Mouse (Mus musculus): ENCODE measurements around the gene Galnt18.

Gene Galnt18

GRCm38 (mm10) chr7:111713828-111714600 lies 65.8 kb downstream of the Galnt18 start:
- no peak for DNase-seq (ENCODE audit: low spot score in 2 of 2)

DNA sequence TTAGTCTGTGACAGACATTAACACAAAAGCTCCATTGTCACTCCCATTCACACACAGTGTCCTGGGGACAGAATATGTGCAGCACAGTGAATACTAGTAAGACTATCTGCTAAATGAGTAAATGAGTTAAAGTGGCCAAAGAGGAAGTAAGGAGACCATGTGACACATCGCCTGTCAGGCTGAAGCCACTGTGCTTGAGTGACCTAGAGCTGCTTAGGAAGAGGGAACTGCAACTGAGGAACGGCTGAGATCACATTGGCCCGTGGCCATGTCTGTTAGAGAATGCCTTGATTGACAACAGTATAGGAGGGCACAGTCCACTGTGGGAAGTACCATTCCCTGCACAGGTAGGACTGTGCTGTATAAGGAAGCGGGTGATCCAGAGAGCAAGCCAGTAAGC lies 67.0 kb downstream of the Galnt18 start:
- DNase-seq (ENCODE audit: low spot score in 2 of 2): no peak

DNA sequence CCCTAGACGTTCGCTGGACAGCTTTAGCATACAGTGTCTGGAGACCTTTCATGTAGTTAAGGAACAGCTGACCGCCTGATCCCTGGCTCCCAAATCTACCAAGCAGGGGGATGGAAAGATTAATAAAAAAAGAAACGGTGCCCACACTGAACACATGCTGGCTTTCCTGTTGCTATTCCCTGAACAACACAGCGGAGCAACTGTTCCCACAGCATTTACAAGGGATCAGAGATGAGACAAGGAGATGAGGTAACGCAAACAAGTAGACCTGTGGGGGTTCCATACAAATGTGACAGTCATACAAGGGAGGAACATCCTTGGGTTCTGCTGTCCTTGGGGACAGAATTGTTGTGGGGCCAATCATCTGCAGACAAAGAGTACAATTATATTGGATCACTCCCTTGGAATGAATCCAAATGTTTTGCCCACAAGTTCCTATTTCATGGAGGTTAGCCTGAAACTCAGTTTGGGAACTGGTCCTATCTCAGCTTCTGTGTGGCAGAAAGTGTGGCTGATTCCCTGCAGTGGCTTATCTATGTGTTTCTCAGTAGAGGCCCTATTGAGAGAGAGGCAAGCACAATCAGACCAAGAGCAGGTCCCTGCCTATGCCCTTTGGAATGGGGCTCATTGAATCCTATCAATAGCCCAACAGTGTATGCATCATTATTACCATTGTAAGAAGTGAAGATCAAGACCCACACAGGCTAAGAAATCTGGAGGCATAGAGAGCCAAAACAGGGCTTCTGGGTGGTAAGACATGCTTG lies 68.5 kb downstream of the Galnt18 start:
- DNase-seq (ENCODE audit: low spot score in 2 of 2): no peak

DNA sequence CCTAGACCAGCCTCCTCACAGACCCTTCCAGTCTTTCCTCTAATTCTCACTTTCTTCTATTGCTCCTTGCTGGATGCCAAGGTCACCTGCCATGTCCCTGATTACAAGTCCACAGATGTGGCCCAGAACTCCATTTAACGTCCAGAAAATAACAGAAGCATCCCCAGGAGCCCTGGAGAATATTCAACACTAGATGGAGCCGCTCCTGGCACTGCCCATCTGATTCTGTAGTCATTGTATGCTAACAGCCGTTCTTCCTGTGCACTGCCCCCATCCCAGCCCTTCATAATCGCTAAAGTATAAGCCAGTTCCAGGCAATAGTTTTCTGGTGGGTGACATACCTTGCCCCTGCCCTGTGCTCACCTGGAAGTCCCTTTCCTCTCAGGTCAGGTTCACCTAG lies 69.5 kb downstream of the Galnt18 start:
- no peak for DNase-seq (ENCODE audit: low spot score in 2 of 2)

DNA sequence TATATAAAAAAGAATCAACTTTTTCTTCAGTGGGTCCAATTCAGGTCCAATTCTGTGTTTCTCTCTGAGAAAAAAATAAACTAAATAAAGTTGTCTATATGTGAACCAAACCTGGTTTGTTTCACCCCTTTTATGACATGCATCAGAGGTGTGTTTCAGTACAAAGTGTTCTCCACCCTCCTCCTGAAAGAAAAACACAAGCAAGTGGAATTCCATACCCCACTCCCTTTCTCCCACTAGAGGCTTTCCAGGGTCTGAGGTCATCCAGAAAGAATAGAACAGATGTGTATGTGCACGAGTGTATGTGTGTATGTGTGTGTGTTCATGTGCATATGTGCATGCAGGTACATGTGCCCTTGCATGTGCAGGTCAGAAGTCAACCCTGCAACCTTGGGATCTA lies 71.2 kb downstream of the Galnt18 start:
- DNase-seq (ENCODE audit: low spot score in 2 of 2): no peak

DNA sequence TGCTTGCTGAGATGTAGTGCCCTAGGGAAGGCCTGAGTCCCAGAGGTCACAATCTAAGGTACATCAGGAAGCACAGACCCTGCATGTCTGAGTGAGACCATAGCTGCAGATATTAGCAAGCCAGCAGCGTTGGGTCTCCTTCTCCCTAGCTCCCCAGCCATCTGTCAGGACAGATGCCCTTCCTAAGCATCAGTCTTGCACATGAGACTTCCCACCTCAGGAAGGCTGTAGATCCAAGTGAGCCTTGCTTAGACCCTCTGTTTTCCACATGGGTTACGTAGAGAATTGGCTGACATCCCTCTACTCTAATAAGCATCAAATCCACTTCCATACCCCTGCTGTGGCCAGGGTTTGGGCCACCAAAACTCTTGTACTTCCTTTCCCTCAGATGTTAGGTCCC lies 76.8 kb downstream of the Galnt18 start:
- no peak for DNase-seq (ENCODE audit: low spot score in 2 of 2)

DNA sequence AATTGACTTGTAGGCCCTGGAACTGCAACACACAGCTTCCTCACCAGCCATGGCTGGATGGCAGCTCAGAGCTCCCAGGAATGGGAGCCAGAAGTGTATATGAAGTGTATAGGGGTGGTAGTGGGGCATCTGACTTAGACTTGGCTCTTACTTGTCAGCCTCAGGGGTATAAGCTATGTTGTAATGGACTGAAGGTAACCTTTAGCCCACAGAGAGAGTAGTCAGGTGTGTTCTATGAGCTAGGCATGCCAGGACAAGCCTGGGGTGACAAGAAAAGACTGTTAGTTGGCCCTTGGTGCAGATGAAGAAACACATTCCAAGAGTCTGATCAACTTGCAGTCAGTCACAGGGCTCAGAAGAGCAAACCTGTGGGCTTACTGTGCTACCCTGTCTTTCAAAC lies 78.0 kb downstream of the Galnt18 start:
- no peak for DNase-seq (ENCODE audit: low spot score in 2 of 2)

- DNase-seq (ENCODE audit: low spot score in 2 of 2): no peak
Observed at GRCm38 (mm10) chr7:111699446-111699845, 80.3 kb downstream of the Galnt18 start.

GRCm38 (mm10) chr7:111696226-111696625 lies 83.6 kb downstream of the Galnt18 start:
- DNase-seq (ENCODE audit: low spot score in 2 of 2): no peak

DNA sequence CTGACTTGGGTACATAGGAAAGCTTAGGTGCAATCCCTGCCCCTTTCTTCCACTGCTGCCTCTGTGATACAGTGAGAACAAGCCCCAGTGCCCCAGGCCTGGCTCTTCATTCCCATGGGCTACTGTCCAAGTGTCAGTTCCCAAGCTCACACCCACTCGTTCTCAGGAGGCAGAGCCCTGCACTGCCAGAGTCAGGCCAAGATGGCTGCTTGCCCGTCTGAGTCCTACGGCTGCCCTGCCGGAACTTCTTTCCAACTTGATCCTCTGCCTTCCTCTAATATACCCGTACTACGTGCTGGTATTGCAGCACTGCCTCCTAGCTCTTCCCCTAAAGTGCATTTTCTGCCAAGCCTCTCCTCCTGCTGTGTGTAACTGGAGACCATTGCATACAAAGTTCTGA lies 85.5 kb downstream of the Galnt18 start:
- DNase-seq (ENCODE audit: low spot score in 2 of 2): peak; percentile 65 to 67

DNA sequence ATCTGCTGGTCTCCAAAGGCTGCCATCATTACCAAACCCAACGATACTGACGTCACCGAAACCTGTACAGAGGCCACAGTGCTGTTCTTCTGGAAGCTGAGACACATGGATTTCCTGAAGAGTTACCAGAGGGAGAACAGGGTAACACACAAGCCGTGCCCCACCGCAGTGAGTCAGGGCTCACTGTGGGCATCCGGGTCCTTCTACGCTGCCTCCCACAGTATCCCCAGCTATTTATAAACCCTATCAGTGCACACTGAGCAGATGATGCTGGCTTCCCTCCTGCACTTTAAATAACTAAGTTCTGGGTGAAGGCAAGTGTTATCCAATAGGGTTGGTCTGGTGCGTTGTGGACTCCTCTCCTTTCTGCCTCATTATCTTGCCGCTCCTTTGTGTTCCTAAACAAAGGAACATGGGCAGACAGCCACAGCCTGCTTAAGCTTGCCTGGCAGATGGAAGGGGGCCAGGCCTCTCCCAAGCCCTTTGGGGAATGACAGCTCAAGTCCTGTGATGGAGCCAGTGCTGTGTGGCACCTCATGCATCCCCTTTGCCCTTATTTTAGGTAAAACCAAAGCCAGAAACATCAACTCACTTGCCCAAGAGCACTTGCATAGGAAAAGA lies 87.0 kb downstream of the Galnt18 start:
- peak; percentile 77 for DNase-seq (ENCODE audit: low spot score in 2 of 2)

GRCm38 (mm10) chr7:111680108-111680507 lies 99.7 kb downstream of the Galnt18 start:
- DNase-seq (ENCODE audit: low spot score in 2 of 2): no peak

DNA sequence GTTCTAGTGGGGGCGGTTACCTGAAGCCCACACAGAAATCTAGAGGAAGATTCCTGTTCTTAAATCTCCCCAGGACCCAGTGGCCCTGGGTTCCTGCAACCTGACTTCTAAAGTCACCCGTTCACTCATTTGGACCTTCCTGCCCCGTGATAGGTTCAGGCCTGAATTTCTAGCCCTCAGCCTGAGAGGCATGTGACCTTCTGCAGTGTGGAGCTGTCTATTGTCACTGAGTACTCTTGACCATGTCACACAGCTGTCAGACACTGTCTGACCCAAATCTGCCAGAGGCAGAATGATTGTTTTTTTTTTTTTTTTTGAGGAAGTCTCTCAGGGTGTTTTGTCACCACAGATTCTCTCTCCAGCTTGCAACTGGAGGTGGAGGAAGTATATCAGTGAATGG lies 103.3 kb downstream of the Galnt18 start:
- no peak for DNase-seq (ENCODE audit: low spot score in 2 of 2)

GRCm38 (mm10) chr7:111672467-111672866 lies 107.3 kb downstream of the Galnt18 start:
- DNase-seq (ENCODE audit: low spot score in 2 of 2): peak; percentile 50 to 53

DNA sequence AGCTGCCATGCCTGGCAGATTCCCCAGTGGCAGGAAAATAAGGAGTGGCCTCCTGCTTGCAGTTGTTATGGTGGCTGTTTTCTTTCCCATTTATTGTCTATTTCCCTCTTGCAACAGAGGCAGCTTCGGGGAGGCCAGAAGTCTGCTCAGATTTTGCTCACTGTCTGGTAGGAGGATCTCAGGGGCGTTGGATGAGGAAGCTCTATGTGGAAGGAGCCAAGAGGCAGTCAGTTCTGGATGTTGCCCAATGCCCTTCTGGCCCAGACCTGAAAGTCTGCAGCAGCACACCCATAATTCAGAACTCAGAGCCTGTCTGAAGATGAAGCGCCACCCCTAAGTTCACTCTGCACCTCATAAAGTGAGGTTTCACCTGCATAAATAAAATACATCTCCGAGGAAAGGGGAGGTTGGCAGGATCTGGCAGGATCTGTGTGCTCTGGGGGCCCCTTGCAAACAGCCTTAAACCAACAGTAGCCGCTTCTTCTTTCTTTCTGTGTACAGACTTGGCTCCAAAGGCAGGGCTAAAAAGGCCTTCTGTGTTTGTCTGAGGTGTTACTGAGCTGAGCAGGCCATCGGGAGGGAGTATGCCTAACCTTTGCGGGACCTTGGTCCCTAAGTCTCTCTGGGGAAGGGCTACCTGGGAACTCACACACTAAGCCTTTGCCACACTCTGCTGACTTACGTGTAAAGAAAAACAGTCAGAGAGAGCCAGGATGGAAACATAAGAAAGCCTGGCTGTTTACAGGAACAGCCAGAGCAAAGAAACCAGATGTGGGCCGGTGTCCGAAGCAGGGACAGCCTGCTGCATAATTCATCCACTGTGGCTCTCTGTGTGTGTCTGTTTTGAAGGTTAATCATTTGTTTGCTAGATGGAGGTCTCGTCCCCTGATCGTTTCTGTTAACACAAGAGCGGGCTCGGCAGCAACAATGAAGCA lies 116.4 kb downstream of the Galnt18 start:
- no peak for DNase-seq (ENCODE audit: low spot score in 2 of 2)

GRCm38 (mm10) chr7:111658579-111658978 lies 121.2 kb downstream of the Galnt18 start:
- DNase-seq (ENCODE audit: low spot score in 2 of 2): no peak

DNA sequence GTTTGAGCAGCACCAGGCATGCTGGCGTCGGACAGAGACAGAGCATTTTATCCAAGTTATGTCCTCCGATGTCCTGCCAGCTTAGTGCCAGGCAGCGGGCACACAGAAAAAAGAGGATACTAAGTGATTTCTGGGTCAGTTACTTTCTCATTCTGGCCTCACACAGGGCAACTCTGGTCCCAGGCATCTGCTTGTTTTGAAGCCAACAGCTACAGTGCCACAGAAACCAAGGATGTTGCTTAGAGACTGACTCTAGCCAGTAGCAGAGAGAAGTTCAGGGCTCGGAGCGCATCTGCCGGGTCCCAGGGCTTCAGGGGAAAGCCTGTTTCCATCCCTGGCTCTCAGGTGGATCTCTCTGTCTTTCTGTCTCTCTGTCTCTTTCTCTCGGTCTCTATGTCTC lies 124.8 kb downstream of the Galnt18 start:
- peak in 1 of 2 experiments; percentile 46 for DNase-seq (ENCODE audit: low spot score in 2 of 2)

DNA sequence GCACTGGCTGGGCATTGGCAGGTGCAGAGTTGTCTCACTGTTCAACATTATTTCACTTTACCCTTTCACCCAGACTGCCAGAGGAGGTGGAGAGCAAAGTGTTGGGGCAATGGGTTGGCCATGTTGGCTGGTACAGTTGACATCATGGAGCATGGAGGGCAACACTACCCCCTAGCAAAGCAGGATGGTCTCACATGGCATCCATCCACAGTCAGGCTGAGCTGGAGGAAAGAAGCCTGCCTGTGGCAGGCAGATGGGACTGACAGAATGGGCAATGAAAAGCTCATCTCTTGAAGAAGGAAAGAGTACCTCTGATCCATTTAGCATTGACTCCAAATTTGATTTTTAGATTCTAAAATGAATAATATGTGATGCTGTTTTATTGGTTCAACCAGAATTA lies 125.3 kb downstream of the Galnt18 start:
- no peak for DNase-seq (ENCODE audit: low spot score in 2 of 2)

GRCm38 (mm10) chr7:111644362-111644761 lies 135.4 kb downstream of the Galnt18 start:
- DNase-seq (ENCODE audit: low spot score in 2 of 2): no peak

- DNase-seq (ENCODE audit: low spot score in 2 of 2): no peak
Observed at GRCm38 (mm10) chr7:111638899-111639298, 140.9 kb downstream of the Galnt18 start.

DNA sequence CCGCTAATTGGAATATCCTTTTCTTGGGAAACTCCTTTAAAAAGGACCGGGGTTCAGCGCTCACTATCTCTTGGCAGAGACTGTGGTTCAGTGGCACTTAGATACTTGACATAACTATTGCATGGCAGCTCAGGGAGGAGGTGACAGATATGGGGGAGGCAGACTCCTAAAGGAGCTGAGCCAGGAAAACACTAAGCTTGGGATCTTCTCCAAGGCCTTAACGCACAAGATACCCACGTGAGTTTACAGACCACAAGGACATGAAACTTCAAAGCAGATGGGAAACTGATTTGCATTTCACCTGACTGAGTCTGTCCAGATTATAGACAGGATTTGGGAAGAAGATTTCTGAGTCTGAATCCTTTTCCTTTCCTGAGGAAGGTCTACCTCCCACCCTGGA lies 141.3 kb downstream of the Galnt18 start:
- DNase-seq (ENCODE audit: low spot score in 2 of 2): peak in 1 of 2 experiments; percentile 38
